Mouse (Mus musculus) cerebellum, adult 8-10 months (tissue): ENCODE data around the gene Senp5.

Experiments
- DNase-seq: peaks from one replicate; pipeline ENCODE4 v3.0.0; 2022

Senp5 gene

GRCm38 (mm10) chr16:31938856-31939255, 64.2 kb downstream of the Senp5 start:
- no peak for DNase-seq

- no peak for DNase-seq
Observed at GRCm38 (mm10) chr16:31936568-31936967, 66.5 kb downstream of the Senp5 start.

DNA sequence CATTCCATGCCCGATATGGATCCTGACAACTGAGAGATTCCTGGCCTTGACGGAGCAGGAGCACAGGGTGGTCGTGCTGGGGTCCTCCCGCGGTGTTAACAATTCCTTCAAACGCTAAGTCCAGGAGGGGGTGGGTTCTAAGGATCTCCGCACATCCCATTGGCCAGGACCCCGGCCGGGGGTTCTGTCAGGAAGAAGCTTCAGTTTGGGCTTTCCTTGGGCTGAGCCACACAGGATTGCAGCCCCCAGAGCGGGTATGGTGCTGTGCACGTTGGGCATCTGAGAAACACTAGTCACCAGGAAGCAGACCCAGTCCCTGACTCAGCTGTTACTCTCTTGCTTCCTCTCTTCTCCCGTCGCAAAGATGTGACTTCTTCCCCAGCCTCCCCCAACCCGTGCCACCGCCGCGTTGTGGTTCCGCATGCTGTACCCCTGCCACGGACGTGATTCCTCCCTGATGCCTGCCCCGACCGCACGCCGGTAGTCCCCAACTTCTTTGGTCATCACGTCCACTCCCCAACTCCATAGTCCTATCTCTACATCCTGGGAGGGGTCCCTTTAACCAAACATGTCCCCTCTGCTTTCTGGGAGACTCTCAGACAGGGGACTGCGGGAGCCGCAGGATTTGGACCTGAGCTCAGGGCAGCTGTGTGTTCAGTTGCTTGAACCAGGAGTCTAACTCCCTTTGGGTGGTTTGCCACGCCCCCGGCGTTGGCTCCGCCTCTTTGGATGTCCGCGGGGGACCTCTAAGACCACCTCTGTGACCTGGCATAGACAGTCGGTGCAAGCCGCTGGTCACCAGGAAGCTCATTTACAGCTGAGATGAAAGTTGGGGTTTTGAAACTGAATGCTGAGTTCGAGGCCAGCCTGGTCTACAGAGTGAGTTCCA, 67.8 kb downstream of the Senp5 start:
- no peak for DNase-seq

GRCm38 (mm10) chr16:31934550-31935010, 68.5 kb downstream of the Senp5 start:
- DNase-seq: peak; percentile 49

GRCm38 (mm10) chr16:31933751-31934549, 69.1 kb downstream of the Senp5 start, which contains the start of gene Pigz:
TSS of gene Pigz (plus strand) at chr16:31933851.
- DNase-seq: peak; percentile 84

DNA sequence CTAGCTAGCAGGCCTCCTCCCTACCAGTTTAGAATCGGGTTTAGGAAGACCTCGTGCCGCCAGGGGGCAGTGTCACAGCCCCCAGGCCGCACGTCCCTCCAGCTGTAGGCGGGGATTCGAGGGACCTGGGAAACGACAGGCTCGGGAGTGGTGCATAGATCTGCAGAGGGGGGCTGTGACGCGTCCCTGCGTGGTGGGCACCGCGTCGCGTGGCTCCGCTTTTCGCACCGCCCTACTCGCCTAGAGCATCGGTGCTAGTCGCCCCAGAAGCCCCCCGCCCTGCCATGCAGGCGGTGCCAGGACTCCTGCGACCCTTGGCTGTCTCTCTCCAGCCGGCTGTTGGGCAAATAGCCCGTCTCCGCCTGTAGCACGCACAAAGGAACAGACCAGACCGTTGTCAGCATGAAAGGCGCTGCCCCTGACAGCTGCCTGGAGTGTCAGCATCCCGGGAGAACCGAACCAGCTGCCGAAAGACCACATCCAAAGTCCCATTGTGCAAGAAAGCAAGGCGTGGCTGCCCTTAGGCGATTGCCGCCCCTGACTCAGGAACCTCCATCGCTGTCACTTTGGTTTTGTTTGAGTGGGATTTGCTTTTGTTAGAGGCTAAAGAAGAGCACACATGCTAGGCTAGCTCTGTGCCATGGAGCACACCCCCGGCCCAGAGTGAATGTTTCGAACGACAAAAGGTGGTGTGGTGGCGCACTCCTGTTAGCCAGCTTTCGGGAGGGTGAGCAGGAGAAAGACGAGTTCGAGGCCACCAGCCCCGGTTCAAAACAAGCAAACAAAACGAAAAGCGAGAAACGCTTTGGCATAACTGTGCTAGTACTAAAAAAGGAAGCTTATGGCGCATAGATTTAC, 70.0 kb downstream of the Senp5 start:
- peak; percentile 92 for DNase-seq

DNA sequence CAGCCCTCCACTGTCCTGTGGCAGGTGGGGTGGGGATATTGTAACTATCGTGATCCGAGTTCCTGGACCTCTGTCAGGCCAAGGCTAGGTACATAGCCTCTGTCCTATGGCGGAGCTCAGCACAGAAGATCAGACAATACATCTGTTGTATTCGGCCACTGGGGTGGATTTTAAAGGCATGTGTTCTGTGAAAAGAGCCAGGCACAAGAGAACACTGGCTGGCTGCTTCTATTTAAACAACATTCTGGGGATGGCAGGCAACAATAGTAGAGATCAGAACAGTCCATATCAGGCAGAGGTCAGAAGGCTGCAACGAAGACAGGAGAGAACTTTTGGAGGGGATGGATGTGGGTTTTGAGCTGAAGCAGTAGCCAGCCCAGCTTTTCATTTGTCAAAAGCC, 70.8 kb downstream of the Senp5 start:
- DNase-seq: no peak

GRCm38 (mm10) chr16:31931330-31931729, 71.8 kb downstream of the Senp5 start:
- no peak for DNase-seq

GRCm38 (mm10) chr16:31927412-31927811, 75.7 kb downstream of the Senp5 start:
- no peak for DNase-seq

DNA sequence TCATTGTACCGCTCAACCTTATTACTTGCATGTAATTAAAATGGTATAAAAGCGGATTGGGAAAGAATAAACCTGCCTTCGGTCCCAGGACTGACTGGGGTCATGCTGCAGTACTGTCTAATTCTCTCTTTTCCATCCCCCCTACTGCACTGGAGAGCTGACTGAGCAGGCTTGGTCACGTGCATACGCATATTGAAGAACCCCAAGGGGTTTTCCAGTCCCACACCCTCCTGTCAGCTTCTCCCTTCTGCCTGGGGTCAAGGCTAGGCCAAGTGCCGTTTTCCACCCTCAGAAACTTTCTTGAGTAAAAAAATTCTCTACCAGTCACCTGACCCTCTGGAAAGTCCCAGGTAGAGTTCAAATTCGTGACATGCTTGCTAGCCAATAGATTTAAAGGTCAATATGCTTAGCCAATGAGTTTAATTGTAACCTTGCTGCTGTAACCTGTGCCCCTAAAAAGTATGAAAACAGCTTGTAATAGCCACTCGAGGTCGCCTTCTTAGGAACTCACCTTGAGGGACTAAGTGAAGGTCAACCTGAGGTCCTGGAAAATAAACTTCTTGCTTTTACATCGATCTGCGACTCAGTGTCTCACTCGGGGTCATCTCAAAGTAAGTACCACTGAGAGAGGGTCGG, 76.4 kb downstream of the Senp5 start:
- DNase-seq: no peak

- no peak for DNase-seq
Observed at GRCm38 (mm10) chr16:31926091-31926490, 77.0 kb downstream of the Senp5 start.

GRCm38 (mm10) chr16:31924368-31924767, 78.7 kb downstream of the Senp5 start:
- DNase-seq: no peak

DNA sequence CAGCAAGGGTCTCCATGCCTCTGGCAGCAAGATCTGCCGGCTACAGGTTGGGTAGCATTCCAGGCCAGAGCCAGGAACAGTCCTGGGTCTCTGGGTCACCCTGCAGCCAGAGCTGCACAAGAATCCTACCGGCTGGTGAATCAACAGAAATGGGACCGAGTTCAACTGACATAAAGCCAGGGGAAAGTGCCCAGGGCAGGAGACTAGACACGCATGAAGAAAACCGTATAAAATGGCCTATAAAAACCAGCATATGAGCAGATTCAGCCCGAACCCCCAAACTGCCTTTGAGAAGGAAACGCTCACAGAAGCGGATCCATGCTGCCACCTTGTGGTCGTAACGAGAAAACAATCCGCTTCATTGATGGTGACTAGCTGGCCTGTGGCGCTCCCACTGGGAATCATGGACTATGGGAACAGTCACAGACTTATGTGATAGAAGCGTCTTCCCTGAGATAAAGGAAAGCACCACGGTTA, 84.8 kb downstream of the Senp5 start:
- peak; percentile 89 for DNase-seq

DNA sequence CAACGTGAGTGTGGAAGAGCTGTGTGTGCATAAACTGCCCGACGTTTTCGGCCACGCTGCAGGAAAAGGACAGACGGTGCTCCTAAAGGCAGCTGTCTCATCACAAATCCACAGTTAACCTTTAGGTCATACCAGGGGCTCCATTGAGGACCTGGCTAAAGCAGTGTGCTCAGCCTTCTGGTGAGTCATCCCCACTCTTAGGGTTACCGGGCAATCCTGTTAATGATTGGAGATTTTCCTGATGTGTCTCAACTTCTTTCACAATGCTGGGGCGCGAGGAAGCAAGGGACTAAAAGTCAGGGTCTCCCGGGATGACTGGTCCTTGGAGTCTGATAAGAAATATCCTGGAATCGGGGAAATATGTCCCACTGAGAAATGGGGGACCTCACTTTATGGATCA, 85.3 kb downstream of the Senp5 start:
- DNase-seq: no peak

GRCm38 (mm10) chr16:31910281-31910847, 92.7 kb downstream of the Senp5 start:
- DNase-seq: no peak
